Mouse (Mus musculus): Measurements from ENCODE around the gene Grin2d.
"Not testable (repeated sequence)": the region's sequence is repeated elsewhere in the genome, so short reads cannot be mapped to it uniquely, and the experiment has no call there.

Gene Grin2d

GRCm38 (mm10) chr7:45898125-45898524, 19.9 kb upstream of the Grin2d start:
- DNase-seq (ENCODE audit: extremely low read depth, low read depth, low spot score): not testable (repeated sequence)

- DNase-seq (ENCODE audit: extremely low read depth, low read depth, low spot score): no peak
These were observed 19.1 kb upstream of the Grin2d start for GRCm38 (mm10) chr7:45897258-45897757.

- peak; percentile 80 for DNase-seq (ENCODE audit: extremely low read depth, low read depth, low spot score)
These were observed 18.5 kb upstream of the Grin2d start, which contains the start of the genes Syngr4 and Tmem143 for GRCm38 (mm10) chr7:45896517-45897257. Syngr4 (minus strand) TSS chr7:45896714. Tmem143 (plus strand) TSS chr7:45896941.

GRCm38 (mm10) chr7:45895931-45896516, 17.8 kb upstream of the Grin2d start:
- no peak for DNase-seq (ENCODE audit: extremely low read depth, low read depth, low spot score)

- no peak for DNase-seq (ENCODE audit: extremely low read depth, low read depth, low spot score)
These were observed 14.5 kb upstream of the Grin2d start for GRCm38 (mm10) chr7:45892651-45893050.

- DNase-seq (ENCODE audit: extremely low read depth, low read depth, low spot score): no peak
These were observed 9.1 kb upstream of the Grin2d start for GRCm38 (mm10) chr7:45887246-45887645.

- no peak for DNase-seq (ENCODE audit: extremely low read depth, low read depth, low spot score)
These were observed 2.8 kb upstream of the Grin2d start for GRCm38 (mm10) chr7:45881011-45881410.

GRCm38 (mm10) chr7:45880531-45880930, 2.4 kb upstream of the Grin2d start:
- no peak for DNase-seq (ENCODE audit: extremely low read depth, low read depth, low spot score)

- DNase-seq (ENCODE audit: extremely low read depth, low read depth, low spot score): no peak
These were observed 1.3 kb downstream of the Grin2d start for GRCm38 (mm10) chr7:45876895-45877294.

GRCm38 (mm10) chr7:45873061-45873947, 4.9 kb downstream of the Grin2d start:
- DNase-seq (ENCODE audit: extremely low read depth, low read depth, low spot score): no peak

GRCm38 (mm10) chr7:45872624-45873023, 5.6 kb downstream of the Grin2d start, which contains the start of gene Kdelr1:
Kdelr1 (plus strand) TSS chr7:45872772.
- no peak for DNase-seq (ENCODE audit: extremely low read depth, low read depth, low spot score)

- DNase-seq (ENCODE audit: extremely low read depth, low read depth, low spot score): no peak
These were observed 7.7 kb downstream of the Grin2d start for GRCm38 (mm10) chr7:45870282-45871058.

- no peak for DNase-seq (ENCODE audit: extremely low read depth, low read depth, low spot score)
These were observed 8.4 kb downstream of the Grin2d start for GRCm38 (mm10) chr7:45869787-45870186.

GRCm38 (mm10) chr7:45869107-45869670, 9.0 kb downstream of the Grin2d start:
- DNase-seq (ENCODE audit: extremely low read depth, low read depth, low spot score): no peak

GRCm38 (mm10) chr7:45867871-45868270, 10.3 kb downstream of the Grin2d start:
- no peak for DNase-seq (ENCODE audit: extremely low read depth, low read depth, low spot score)

GRCm38 (mm10) chr7:45865925-45866910, 12.0 kb downstream of the Grin2d start:
- DNase-seq (ENCODE audit: extremely low read depth, low read depth, low spot score): no peak

GRCm38 (mm10) chr7:45864435-45864834, 13.7 kb downstream of the Grin2d start:
- DNase-seq (ENCODE audit: extremely low read depth, low read depth, low spot score): no peak

- no peak for DNase-seq (ENCODE audit: extremely low read depth, low read depth, low spot score)
These were observed 15.4 kb downstream of the Grin2d start for GRCm38 (mm10) chr7:45862804-45863203.

GRCm38 (mm10) chr7:45859008-45859407, 19.2 kb downstream of the Grin2d start:
- DNase-seq (ENCODE audit: extremely low read depth, low read depth, low spot score): no peak

All from fat pad, adult 2 months (tissue).